32 mouse cellular contexts compared by ENCODE assay signal in the genomic region with DNA sequence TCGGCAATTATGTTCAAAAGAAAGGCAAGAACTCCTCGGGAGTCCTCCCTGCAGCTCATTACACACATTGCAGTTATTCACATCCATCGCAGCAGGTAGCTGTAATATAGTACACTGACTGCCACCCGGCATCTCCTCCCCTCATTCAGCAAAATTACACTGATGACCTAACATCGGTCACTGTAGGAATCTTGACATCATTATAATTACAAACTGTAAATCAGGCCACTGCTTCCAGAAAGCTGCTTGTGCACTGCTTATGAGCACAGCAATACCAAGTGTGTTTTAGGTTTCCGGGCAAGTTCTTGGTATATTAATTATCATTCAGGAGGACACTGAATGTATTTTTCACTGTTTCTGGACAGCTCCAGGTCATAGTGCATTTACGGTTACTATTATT.
"Had no signal": no experiment of that assay in that cellular context is flagged by ENCODE, and none has a peak within 500 bp of the region (broad histone marks: within the 10 kb centered on the region; RNA-seq: fewer than 3 reads in every experiment).

No protein-coding gene starts in this region.

- H3K9me3 ChIP-seq: limb, embryonic 10.5 days; limb, embryonic 13.5 days; limb, embryonic 15.5 days; liver, embryonic 12.5 days; liver, embryonic 13.5 days; liver, embryonic 15.5 days; lung, embryonic 15.5 days; megakaryocyte, embryonic 14.5 days; midbrain, embryonic 10.5 days; midbrain, embryonic 13.5 days; midbrain, embryonic 15.5 days had no signal

- H3K4me1 ChIP-seq: limb, embryonic 13.5 days; limb, embryonic 15.5 days; liver, embryonic 12.5 days; liver, embryonic 13.5 days; liver, embryonic 15.5 days; lung, embryonic 15.5 days; midbrain, embryonic 10.5 days; midbrain, embryonic 12.5 days; midbrain, embryonic 13.5 days; midbrain, embryonic 15.5 days had no signal

- H3K27me3 ChIP-seq: limb, embryonic 12.5 days; limb, embryonic 13.5 days; limb, embryonic 15.5 days; liver, embryonic 12.5 days; liver, embryonic 13.5 days; liver, embryonic 15.5 days; lung, embryonic 15.5 days; megakaryocyte, embryonic 14.5 days; midbrain, embryonic 12.5 days; midbrain, embryonic 13.5 days; midbrain, embryonic 15.5 days had no signal

- H3K36me3 ChIP-seq: midbrain, embryonic 15.5 days had no signal

- DNase-seq: left cerebral cortex, postnatal 4 days; liver; liver, embryonic 13.5 days; liver, postnatal 0 days; lung, adult 18-20 months; lung, adult 2 months; lung, embryonic 14.5 days; lung, postnatal 10 days; lung, postnatal 14 days; lung, postnatal 36 days; lung, postnatal 4 days; midbrain, embryonic 14.5 days had no signal

- H3K27ac ChIP-seq: left cerebral cortex, adult 2 months; limb, embryonic 10.5 days; limb, embryonic 12.5 days; limb, embryonic 13.5 days; limb, embryonic 15.5 days; liver, embryonic 12.5 days; liver, embryonic 13.5 days; liver, embryonic 14.5 days; liver, embryonic 15.5 days; lung, embryonic 15.5 days; macrophage; midbrain, embryonic 10.5 days; midbrain, embryonic 12.5 days; midbrain, embryonic 13.5 days; midbrain, embryonic 15.5 days had no signal

- H3K9ac ChIP-seq: limb, embryonic 12.5 days; limb, embryonic 13.5 days; limb, embryonic 15.5 days; liver, embryonic 12.5 days; liver, embryonic 13.5 days; liver, embryonic 14.5 days; liver, embryonic 15.5 days; liver, postnatal 0 days; lung, embryonic 14.5 days; lung, embryonic 15.5 days; midbrain, embryonic 12.5 days; midbrain, embryonic 13.5 days; midbrain, embryonic 15.5 days had no signal

- H3K4me3 ChIP-seq: left cerebral cortex, adult 2 months; limb, embryonic 10.5 days; limb, embryonic 12.5 days; limb, embryonic 13.5 days; limb, embryonic 15.5 days; liver, embryonic 12.5 days; liver, embryonic 13.5 days; liver, embryonic 15.5 days; lung, embryonic 15.5 days; megakaryocyte, embryonic 14.5 days; midbrain, embryonic 10.5 days; midbrain, embryonic 12.5 days; midbrain, embryonic 13.5 days; midbrain, embryonic 15.5 days; myocyte had no signal

- ATAC-seq: liver, embryonic 12.5 days; liver, postnatal 0 days; lung, postnatal 0 days; midbrain, embryonic 13.5 days; midbrain, embryonic 15.5 days; midbrain, embryonic 16.5 days had no signal

- H3K4me2 ChIP-seq: limb, embryonic 12.5 days; limb, embryonic 13.5 days; limb, embryonic 15.5 days; liver, embryonic 11.5 days; liver, embryonic 12.5 days; liver, embryonic 13.5 days; liver, embryonic 15.5 days; lung, embryonic 14.5 days; lung, embryonic 15.5 days; midbrain, embryonic 11.5 days; midbrain, embryonic 12.5 days; midbrain, embryonic 13.5 days; midbrain, embryonic 15.5 days had no signal
